Mouse (Mus musculus): Measurements from ENCODE around the gene Tnpo3.

- TF ChIP-seq CTCF (IDR thresholded peaks at IDR 0.05; ENCODE audit: low read depth, low read length): no peak
- TF ChIP-seq POLR2A (IDR thresholded peaks at IDR 0.05; ENCODE audit: extremely low read depth, insufficient read depth, low read length): no peak
Measured at GRCm38 (mm10) chr6:29557112-29557511, 52.6 kb downstream of the Tnpo3 start.

All from liver, adult 2 months (tissue).